Mouse (Mus musculus) left cerebral cortex, adult 18-20 months (tissue): ENCODE results near the gene Rora. TPM values are rescaled to one million over a fixed set of nuclear protein-coding genes. Genes with fewer than 3 reads are reported as not detected.
"Not testable (repeated sequence)": the region's sequence is repeated elsewhere in the genome, so short reads cannot be mapped to it uniquely, and the experiment has no call there.

Experiments used
- DNase-seq, 2 experiments: peaks; one replicate each; pipeline ENCODE4 v3.0.0; 2021 to 2022; ENCODE audit warnings: low spot score in 2 of 2, mixed read lengths in 1 of 2
- total RNA-seq, 2 experiments: library from RNA; stranded (reverse); gene quantifications; 2 replicates each; pipeline ENCODE4 v1.2.3; 2021

The Rora gene
- total RNA-seq, 2 experiments from 2014 or later = 66.0 to 72.4 TPM

GRCm38 (mm10) chr9:69071203-69071867 is 417.7 kb downstream of the Rora start:
- DNase-seq = peak in 1 of 2 experiments; percentile 24

GRCm38 (mm10) chr9:69073271-69073670 is 419.7 kb downstream of the Rora start:
- no peak for DNase-seq

GRCm38 (mm10) chr9:69084086-69084719 is 430.6 kb downstream of the Rora start:
- no peak for DNase-seq

GRCm38 (mm10) chr9:69084720-69085661 is 431.4 kb downstream of the Rora start:
- DNase-seq = no peak

GRCm38 (mm10) chr9:69086844-69087243 is 433.3 kb downstream of the Rora start:
- no peak for DNase-seq

- DNase-seq = no peak
These were observed 433.7 kb downstream of the Rora start for GRCm38 (mm10) chr9:69087325-69087724.

- DNase-seq = no peak
These were observed 437.2 kb downstream of the Rora start for GRCm38 (mm10) chr9:69090749-69091270.

- peak; percentile 25 to 52 for DNase-seq
These were observed 438.8 kb downstream of the Rora start for GRCm38 (mm10) chr9:69092119-69093013.

- DNase-seq = not testable (repeated sequence)
These were observed 446.7 kb downstream of the Rora start for GRCm38 (mm10) chr9:69100153-69100756.

- no peak for DNase-seq
These were observed 450.7 kb downstream of the Rora start for GRCm38 (mm10) chr9:69104321-69104720.

- DNase-seq = no peak
These were observed 456.2 kb downstream of the Rora start for GRCm38 (mm10) chr9:69109618-69110300.

GRCm38 (mm10) chr9:69110301-69110674 is 456.7 kb downstream of the Rora start:
- no peak for DNase-seq

- DNase-seq = no peak
These were observed 457.1 kb downstream of the Rora start for GRCm38 (mm10) chr9:69110706-69111105.

GRCm38 (mm10) chr9:69111539-69111938 is 458.0 kb downstream of the Rora start:
- no peak for DNase-seq

- no peak for DNase-seq
These were observed 460.9 kb downstream of the Rora start for GRCm38 (mm10) chr9:69114429-69114984.

GRCm38 (mm10) chr9:69116740-69117139 is 463.2 kb downstream of the Rora start:
- no peak for DNase-seq

- no peak for DNase-seq
These were observed 467.6 kb downstream of the Rora start for GRCm38 (mm10) chr9:69121117-69121740.

- peak; percentile 32 to 39 for DNase-seq
These were observed 471.6 kb downstream of the Rora start for GRCm38 (mm10) chr9:69125011-69125786.
